Mouse (Mus musculus): ENCODE results near the gene Oas3.

- no peak for TF ChIP-seq CTCF (IDR thresholded peaks at IDR 0.05; ENCODE audit: insufficient read depth, low read length)
- no peak for TF ChIP-seq POLR2A (IDR thresholded peaks at IDR 0.05; ENCODE audit: borderline replicate concordance, extremely low read depth, low read depth, low read length)
These were observed 65.6 kb downstream of the Oas3 start, which contains the start of gene Dtx1 for GRCm38 (mm10) chr5:120711827-120712226.

All from lung, adult 2 months (tissue).